Mouse (Mus musculus): Measurements from ENCODE around the gene Ninj1. TPM values are rescaled to one million over a fixed set of nuclear protein-coding genes. Genes with fewer than 3 reads are reported as not detected.

Ninj1 gene
- total RNA-seq, 2 experiments from 2014 or later: 23.7 to 26.1 TPM

DNA sequence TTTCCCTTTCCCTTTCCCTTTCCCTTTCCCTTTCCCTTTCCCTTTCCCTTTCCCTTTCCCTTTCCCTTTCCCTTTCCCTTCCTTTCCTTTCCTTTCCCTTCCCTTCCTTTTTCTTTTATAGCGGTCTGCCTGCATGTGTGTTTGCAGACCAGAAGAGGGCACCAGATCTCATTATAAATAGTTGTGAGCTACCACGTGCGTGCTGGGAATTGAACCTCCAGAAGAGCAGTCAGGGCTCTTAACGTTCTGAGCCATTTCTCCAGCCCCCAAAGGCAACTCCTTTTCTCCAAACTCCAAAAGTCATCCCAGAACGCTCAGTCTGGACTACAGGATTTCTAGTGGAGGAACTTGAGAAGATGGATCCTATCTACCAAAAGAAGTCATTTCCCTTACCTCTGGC is 33.6 kb downstream of the Ninj1 start:
- DNase-seq (ENCODE audit: low spot score in 2 of 2): no peak

- DNase-seq (ENCODE audit: low spot score in 2 of 2): no peak
Observed at GRCm38 (mm10) chr13:49224314-49224713, 37.0 kb downstream of the Ninj1 start.

DNA sequence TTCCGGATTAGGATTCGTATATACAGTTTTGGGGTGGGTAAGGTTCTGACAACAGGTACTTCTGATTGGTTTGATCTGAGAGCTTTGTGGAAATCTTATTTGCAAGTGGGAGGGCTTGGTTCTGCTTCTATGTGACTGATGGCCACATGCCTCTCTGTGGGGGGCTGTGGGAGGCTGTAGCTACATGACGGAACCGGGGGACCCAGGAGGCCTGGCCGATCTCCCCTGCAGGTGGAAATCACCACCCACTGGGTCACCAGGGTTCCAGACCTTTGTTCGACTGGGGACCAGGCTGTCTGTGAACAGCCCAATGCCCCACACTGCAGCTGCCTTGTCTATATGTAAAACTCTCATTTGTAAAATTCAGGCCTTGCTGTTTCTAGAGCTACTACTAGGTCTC is 37.4 kb downstream of the Ninj1 start:
- no peak for DNase-seq (ENCODE audit: low spot score in 2 of 2)

DNA sequence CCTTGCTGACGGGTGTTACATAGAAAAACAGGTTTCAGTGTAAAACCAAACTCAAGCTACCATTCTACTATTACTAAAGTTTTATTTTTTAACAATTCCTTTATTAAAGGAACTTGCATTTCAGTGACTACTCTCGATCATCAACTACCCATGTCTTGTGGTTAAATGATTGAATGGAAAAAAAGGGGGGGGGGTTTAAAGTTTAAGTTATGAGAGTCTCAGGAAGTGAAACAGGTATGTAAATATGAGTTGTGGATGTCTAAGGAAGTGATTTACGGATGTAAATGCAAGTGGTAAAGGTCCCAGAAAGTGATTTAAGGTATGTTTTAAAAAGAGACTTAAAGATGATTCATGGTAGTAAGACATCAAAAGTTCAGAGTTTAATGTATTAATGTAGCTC is 37.9 kb downstream of the Ninj1 start:
- no peak for DNase-seq (ENCODE audit: low spot score in 2 of 2)

- DNase-seq (ENCODE audit: low spot score in 2 of 2): no peak
Observed at GRCm38 (mm10) chr13:49225633-49226032, 38.3 kb downstream of the Ninj1 start.

- DNase-seq (ENCODE audit: low spot score in 2 of 2): no peak
Observed at GRCm38 (mm10) chr13:49233792-49234572, 46.7 kb downstream of the Ninj1 start.

- DNase-seq (ENCODE audit: low spot score in 2 of 2): no peak
Observed at GRCm38 (mm10) chr13:49234711-49235110, 47.4 kb downstream of the Ninj1 start.

DNA sequence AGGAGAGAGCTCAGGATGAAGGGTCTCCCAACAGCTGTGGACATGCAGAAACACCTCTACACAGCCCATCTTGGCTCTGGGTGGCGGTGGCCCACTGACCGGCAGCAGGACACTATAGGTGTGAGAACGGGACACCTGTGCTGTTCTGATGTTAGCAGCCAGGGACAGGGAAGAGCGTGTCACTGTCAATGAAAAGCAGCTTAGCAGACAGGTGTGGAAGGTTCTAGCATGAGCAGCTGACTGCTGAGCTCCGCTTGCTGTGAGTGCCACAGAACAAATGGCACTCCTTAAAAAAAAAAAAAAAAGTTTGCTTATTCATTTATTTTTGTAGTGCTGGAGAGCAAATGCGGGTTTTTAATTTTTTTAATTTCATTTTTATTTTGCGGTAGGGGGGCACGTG is 50.3 kb downstream of the Ninj1 start:
- no peak for DNase-seq (ENCODE audit: low spot score in 2 of 2)

- DNase-seq (ENCODE audit: low spot score in 2 of 2): no peak
Observed at GRCm38 (mm10) chr13:49238737-49239136, 51.5 kb downstream of the Ninj1 start.

- no peak for DNase-seq (ENCODE audit: low spot score in 2 of 2)
Observed at GRCm38 (mm10) chr13:49242321-49243065, 55.2 kb downstream of the Ninj1 start.

DNA sequence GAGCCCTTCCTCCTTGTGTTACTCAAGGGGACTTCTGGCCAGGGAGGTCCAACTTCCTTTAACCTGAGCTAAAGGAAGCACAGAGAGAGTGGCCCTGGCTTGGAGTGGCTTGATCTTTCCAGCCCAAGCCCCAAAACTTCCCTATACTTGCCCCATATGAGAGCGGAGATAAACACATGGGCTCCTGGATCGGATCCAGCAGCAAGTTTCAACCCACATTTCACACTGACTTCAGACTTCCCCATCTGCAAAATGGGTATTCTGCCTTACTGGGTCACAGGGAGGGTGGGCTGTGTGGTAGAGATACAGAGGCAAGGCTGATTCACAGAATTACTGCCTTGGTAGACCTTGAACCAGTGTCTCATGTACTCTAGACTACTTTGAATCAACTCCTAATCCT is 56.2 kb downstream of the Ninj1 start:
- DNase-seq (ENCODE audit: low spot score in 2 of 2): no peak

DNA sequence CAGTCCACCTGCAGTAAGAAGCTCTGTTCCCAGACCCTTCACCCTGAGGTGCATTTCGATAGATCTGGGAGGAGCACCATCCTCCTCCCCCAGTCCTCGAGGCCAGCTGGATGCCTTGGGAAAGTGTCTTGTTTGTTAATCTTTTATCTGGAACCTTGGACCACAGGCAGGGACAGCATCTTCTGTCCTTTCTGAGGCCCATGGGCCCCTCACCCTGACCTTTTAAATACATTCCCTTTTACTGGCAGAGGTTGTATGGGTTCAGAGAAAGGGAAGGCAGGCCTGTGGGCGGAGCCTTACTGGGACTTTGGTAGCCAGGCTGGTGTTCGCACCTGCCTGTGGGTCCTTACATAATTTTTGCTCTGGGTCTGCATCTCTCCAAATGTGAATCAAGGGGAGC is 58.0 kb downstream of the Ninj1 start:
- DNase-seq (ENCODE audit: low spot score in 2 of 2): no peak

Other genes starting within 250 kb of the Ninj1 start
- gene Fam120a, start 219.5 kb upstream of the Ninj1 start, total RNA-seq (2021): 100 to 1,000 TPM; 132 to 135 TPM
- gene Wnk2, start 39.5 kb upstream of the Ninj1 start, total RNA-seq (2021): 10 to 100 TPM; 53.8 to 57.2 TPM
- gene Card19, start 28.6 kb downstream of the Ninj1 start, total RNA-seq (2021): 10 to 100 TPM; 54.5 to 62.9 TPM
- 1 to 10 TPM in 1 of 2 experiments, under 1 TPM in 1; 0.61 to 1.5 TPM for gene Susd3, start 61.2 kb downstream of the Ninj1 start, total RNA-seq (2021)
- gene Fgd3, start 132.8 kb downstream of the Ninj1 start, total RNA-seq (2021): 1 to 10 TPM in 1 of 2 experiments, under 1 TPM in 1; 0.98 to 1.5 TPM
- 10 to 100 TPM; 32.9 to 35.7 TPM for gene Bicd2, start 154.1 kb downstream of the Ninj1 start, total RNA-seq (2021)
- gene Ippk, start 233.8 kb downstream of the Ninj1 start, total RNA-seq (2021): 1 to 10 TPM; 7.0 to 8.9 TPM

Data from gastrocnemius, postnatal 4 days (tissue).